Mouse (Mus musculus): Measurements from ENCODE around the gene Arid5a. TPM values are rescaled to one million over a fixed set of nuclear protein-coding genes. Genes with fewer than 3 reads are reported as not detected.
A peak's percentile ranks its signal among the peaks of the same experiment; 100 is the strongest.

The Arid5a gene
- polyA plus RNA-seq, 1 experiment from 2014 or later, result 2.9 TPM

GRCm38 (mm10) chr1:36299126-36299525 lies 8.4 kb upstream of the Arid5a start:
- 0 out of 2 replicates have a peak, but pooled peaks cover 5% of the 10 kb centered on the region for H3K27me3 ChIP-seq (ENCODE audit: control insufficient read depth, insufficient read depth, low read length)
- H3K36me3 ChIP-seq (ENCODE audit: control insufficient read depth, insufficient read depth, low read length), result no peaks in the 10 kb centered on the region
- 41% methylated on average over 13 of the region's 13 CpGs for WGBS

GRCm38 (mm10) chr1:36299676-36300075 lies 7.9 kb upstream of the Arid5a start:
- Histone ChIP-seq H3K9ac (replicated peaks; ENCODE audit: low read depth, low read length) (no peak overlapping the region), H3K4me1 (ENCODE audit: control insufficient read depth, insufficient read depth, low read length) (peaks cover 3% of the 10 kb centered on the region; the same call in 1 of the 2 replicates), H3K9me3 (ENCODE audit: control insufficient read depth, low read depth, low read length) (no peaks in the 10 kb centered on the region), H3K4me2 (replicated peaks; ENCODE audit: low read depth, low read length) (no peak overlapping the region), H3K36me3 (ENCODE audit: control insufficient read depth, insufficient read depth, low read length) (no peaks in the 10 kb centered on the region), H3K4me3 (ENCODE audit: low read depth, low read length) (no peak overlapping the region), H3K27me3 (ENCODE audit: control insufficient read depth, insufficient read depth, low read length) (0 out of 2 replicates have a peak, but pooled peaks cover 5% of the 10 kb centered on the region), H3K27ac (ENCODE audit: low read length) (no peak overlapping the region)
- WGBS, result 48% methylated on average over 2 of the region's 2 CpGs
- no peak for ATAC-seq (ENCODE audit: insufficient number of reproducible peaks, insufficient read depth, low FRiP score, low read depth)

More at GRCm38 (mm10) chr1:36299126-36299525, 8.4 kb upstream of the Arid5a start:
- Histone ChIP-seq H3K4me1 (ENCODE audit: control insufficient read depth, insufficient read depth, low read length) (peaks cover 3% of the 10 kb centered on the region; the same call in 1 of the 2 replicates), H3K9ac (replicated peaks; ENCODE audit: low read depth, low read length) (no peak overlapping the region), H3K4me2 (replicated peaks; ENCODE audit: low read depth, low read length) (no peak overlapping the region), H3K9me3 (ENCODE audit: control insufficient read depth, low read depth, low read length) (no peaks in the 10 kb centered on the region), H3K4me3 (ENCODE audit: low read depth, low read length) (no peak overlapping the region), H3K27ac (ENCODE audit: low read length) (no peak overlapping the region)
- ATAC-seq (ENCODE audit: insufficient number of reproducible peaks, insufficient read depth, low FRiP score, low read depth), result no peak

DNA sequence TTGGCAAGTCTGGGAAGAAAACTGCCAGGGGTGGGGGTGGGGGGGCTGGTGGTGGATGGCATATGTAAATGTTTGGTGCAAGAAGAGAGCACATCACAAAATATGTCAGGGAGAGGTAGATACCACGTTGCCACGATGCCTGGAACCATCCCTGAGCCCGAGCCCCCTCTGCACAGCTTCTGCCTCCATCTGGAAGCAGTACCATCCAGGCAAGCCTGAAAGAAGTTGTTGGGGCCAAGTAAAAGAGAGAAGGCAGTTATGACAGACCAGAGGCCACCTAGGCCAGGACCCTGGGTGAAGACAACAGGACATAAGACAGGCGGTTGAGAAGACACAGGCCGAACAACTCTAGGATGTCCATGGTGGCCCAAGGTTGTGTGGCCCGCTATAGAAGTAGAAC lies 7.0 kb upstream of the Arid5a start:
- no peak overlapping the region for H3K4me2 ChIP-seq (replicated peaks; ENCODE audit: low read depth, low read length)
- no peak overlapping the region for H3K27ac ChIP-seq (ENCODE audit: low read length)
- ATAC-seq (ENCODE audit: insufficient number of reproducible peaks, insufficient read depth, low FRiP score, low read depth), result no peak
- H3K9me3 ChIP-seq (ENCODE audit: control insufficient read depth, low read depth, low read length), result no peaks in the 10 kb centered on the region
- H3K27me3 ChIP-seq (ENCODE audit: control insufficient read depth, insufficient read depth, low read length), result 0 out of 2 replicates have a peak, but pooled peaks cover 5% of the 10 kb centered on the region
- H3K9ac ChIP-seq (replicated peaks; ENCODE audit: low read depth, low read length), result no peak overlapping the region
- H3K4me3 ChIP-seq (ENCODE audit: low read depth, low read length), result no peak overlapping the region
- H3K4me1 ChIP-seq (ENCODE audit: control insufficient read depth, insufficient read depth, low read length), result peaks cover 3% of the 10 kb centered on the region; the same call in 1 of the 2 replicates
- WGBS, result 86% methylated on average over 6 of the region's 6 CpGs
- H3K36me3 ChIP-seq (ENCODE audit: control insufficient read depth, insufficient read depth, low read length), result no peaks in the 10 kb centered on the region

DNA sequence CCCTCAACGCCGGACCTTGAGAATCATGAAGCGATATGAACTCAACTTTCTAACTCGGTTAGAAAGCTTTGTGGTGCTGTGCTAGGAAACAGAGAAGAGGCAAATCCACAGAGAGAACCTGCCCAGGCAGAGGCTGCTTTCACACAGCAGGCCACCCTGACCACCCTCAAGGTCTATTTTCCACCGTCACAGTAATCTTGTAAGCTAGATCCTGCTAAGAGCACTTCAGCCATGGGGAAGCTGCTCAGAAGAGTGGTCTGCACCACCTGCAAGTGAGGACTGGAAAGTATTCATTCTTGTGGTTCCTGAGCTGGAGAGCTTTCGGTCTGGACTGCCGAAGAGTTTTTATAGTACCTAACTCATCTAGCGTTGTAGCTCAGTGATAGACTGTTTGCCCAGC lies 5.3 kb upstream of the Arid5a start:
- Histone ChIP-seq H3K4me1 (ENCODE audit: control insufficient read depth, insufficient read depth, low read length) (peaks cover 3% of the 10 kb centered on the region; the same call in 1 of the 2 replicates), H3K4me3 (ENCODE audit: low read depth, low read length) (no peak overlapping the region), H3K4me2 (replicated peaks; ENCODE audit: low read depth, low read length) (no peak overlapping the region), H3K27ac (ENCODE audit: low read length) (no peak overlapping the region), H3K36me3 (ENCODE audit: control insufficient read depth, insufficient read depth, low read length) (no peaks in the 10 kb centered on the region), H3K9ac (replicated peaks; ENCODE audit: low read depth, low read length) (no peak overlapping the region), H3K27me3 (ENCODE audit: control insufficient read depth, insufficient read depth, low read length) (0 out of 2 replicates have a peak, but pooled peaks cover 5% of the 10 kb centered on the region), H3K9me3 (ENCODE audit: control insufficient read depth, low read depth, low read length) (no peaks in the 10 kb centered on the region)
- no peak for ATAC-seq (ENCODE audit: insufficient number of reproducible peaks, insufficient read depth, low FRiP score, low read depth)
- WGBS, result 88% methylated on average over 8 of the region's 8 CpGs

DNA sequence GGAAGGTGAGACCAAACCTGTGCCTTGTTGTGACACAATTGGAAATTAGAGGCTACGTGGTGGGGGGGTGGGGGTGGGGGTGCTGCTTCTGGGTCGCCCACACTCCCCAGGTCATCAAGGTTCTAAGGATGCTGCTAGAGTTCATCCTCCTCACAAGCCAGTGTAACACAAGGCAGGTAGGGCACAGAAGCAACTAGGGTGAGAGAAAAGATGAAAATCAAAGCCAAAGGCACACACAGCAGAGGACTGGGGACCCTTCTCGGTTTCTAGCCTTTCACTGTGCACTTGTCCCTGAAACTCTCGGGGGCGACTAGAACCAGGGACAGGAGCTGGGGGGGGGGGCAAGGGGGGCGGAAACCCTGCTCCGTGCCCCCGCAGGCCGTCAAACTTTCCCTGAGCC lies 4.6 kb upstream of the Arid5a start:
- Histone ChIP-seq H3K4me3 (ENCODE audit: low read depth, low read length) (peak overlapping the region; percentile 28), H3K4me1 (ENCODE audit: control insufficient read depth, insufficient read depth, low read length) (peaks cover 3% of the 10 kb centered on the region; the same call in 1 of the 2 replicates), H3K9ac (replicated peaks; ENCODE audit: low read depth, low read length) (no peak overlapping the region), H3K36me3 (ENCODE audit: control insufficient read depth, insufficient read depth, low read length) (no peaks in the 10 kb centered on the region), H3K4me2 (replicated peaks; ENCODE audit: low read depth, low read length) (peak overlapping the region; percentile 66), H3K9me3 (ENCODE audit: control insufficient read depth, low read depth, low read length) (no peaks in the 10 kb centered on the region), H3K27ac (ENCODE audit: low read length) (no peak overlapping the region), H3K27me3 (ENCODE audit: control insufficient read depth, insufficient read depth, low read length) (0 out of 2 replicates have a peak, but pooled peaks cover 5% of the 10 kb centered on the region)
- 10% methylated on average over 9 of the region's 9 CpGs for whole genome bisulfite sequencing
- ATAC-seq (ENCODE audit: insufficient number of reproducible peaks, insufficient read depth, low FRiP score, low read depth), result no peak

GRCm38 (mm10) chr1:36303381-36304320 lies 3.9 kb upstream of the Arid5a start:
- 9% methylated on average over 30 of the region's 30 CpGs for WGBS
- H3K27me3 ChIP-seq (ENCODE audit: control insufficient read depth, insufficient read depth, low read length), result 0 out of 2 replicates have a peak, but pooled peaks cover 5% of the 10 kb centered on the region
- H3K4me3 ChIP-seq (ENCODE audit: low read depth, low read length), result peak overlapping the region; percentile 28
- no peaks in the 10 kb centered on the region for H3K9me3 ChIP-seq (ENCODE audit: control insufficient read depth, low read depth, low read length)
- H3K4me2 ChIP-seq (replicated peaks; ENCODE audit: low read depth, low read length), result peak overlapping the region; percentile 66
- ATAC-seq (ENCODE audit: insufficient number of reproducible peaks, insufficient read depth, low FRiP score, low read depth), result peak; percentile 57; the same call in 1 of the 2 replicates
- no peaks in the 10 kb centered on the region for H3K36me3 ChIP-seq (ENCODE audit: control insufficient read depth, insufficient read depth, low read length)
- no peak overlapping the region for H3K9ac ChIP-seq (replicated peaks; ENCODE audit: low read depth, low read length)
- H3K27ac ChIP-seq (ENCODE audit: low read length), result no peak overlapping the region
- peaks cover 9% of the 10 kb centered on the region for H3K4me1 ChIP-seq (ENCODE audit: control insufficient read depth, insufficient read depth, low read length)

DNA sequence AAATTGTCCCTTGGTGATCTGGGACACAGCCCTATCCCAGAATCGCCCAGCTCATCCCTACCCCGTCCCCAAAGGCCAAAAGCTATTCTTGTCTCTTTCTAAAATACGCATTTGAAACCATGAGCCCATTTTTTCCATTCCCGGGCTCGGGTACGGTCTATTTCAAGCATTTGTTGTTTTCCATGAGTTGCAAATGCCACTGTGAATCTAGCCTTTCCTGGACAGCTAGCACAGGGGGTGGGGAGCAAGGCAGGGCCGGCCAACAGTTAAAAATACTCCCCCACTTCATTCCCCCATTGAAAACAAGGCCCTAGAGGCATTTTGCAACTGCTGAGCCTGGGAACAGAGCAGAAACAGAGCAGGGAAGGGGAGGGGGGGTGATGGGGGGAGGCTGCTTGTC lies 2.8 kb upstream of the Arid5a start:
- Histone ChIP-seq H3K27me3 (ENCODE audit: control insufficient read depth, insufficient read depth, low read length) (0 out of 2 replicates have a peak, but pooled peaks cover 4% of the 10 kb centered on the region), H3K9ac (replicated peaks; ENCODE audit: low read depth, low read length) (no peak overlapping the region), H3K36me3 (ENCODE audit: control insufficient read depth, insufficient read depth, low read length) (no peaks in the 10 kb centered on the region), H3K4me3 (ENCODE audit: low read depth, low read length) (no peak overlapping the region), H3K9me3 (ENCODE audit: control insufficient read depth, low read depth, low read length) (no peaks in the 10 kb centered on the region), H3K4me1 (ENCODE audit: control insufficient read depth, insufficient read depth, low read length) (peaks cover 9% of the 10 kb centered on the region), H3K4me2 (replicated peaks; ENCODE audit: low read depth, low read length) (no peak overlapping the region), H3K27ac (ENCODE audit: low read length) (no peak overlapping the region)
- WGBS, result 70% methylated on average over 7 of the region's 7 CpGs
- ATAC-seq (ENCODE audit: insufficient number of reproducible peaks, insufficient read depth, low FRiP score, low read depth), result no peak

DNA sequence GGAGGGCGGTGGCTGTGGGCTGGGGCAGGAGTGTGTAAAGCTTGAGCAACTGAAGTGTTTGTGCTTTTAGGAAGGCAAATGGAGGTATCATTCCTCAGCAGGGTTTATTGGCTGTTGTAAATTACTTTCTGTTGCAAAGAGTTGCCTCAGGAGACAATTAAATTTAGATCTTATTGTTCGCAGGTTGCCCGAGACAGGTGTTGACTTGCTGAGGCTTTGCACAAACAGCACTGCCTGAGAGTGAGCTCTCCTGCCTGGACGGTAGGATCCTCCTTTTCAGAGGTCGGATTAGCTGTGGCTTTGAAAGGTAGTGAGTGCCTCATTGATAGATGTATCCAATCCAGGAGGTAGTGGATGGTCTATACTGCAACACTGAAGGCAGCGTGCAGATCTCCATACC lies 1.4 kb upstream of the Arid5a start:
- 73% methylated on average over 6 of the region's 6 CpGs for WGBS

More for the DNA sequence above, 1.4 kb upstream of the Arid5a start:
- Histone ChIP-seq H3K9ac (replicated peaks; ENCODE audit: low read depth, low read length) (no peak overlapping the region), H3K36me3 (ENCODE audit: control insufficient read depth, insufficient read depth, low read length) (no peaks in the 10 kb centered on the region), H3K27ac (ENCODE audit: low read length) (no peak overlapping the region), H3K27me3 (ENCODE audit: control insufficient read depth, insufficient read depth, low read length) (0 out of 2 replicates have a peak, but pooled peaks cover 3% of the 10 kb centered on the region), H3K9me3 (ENCODE audit: control insufficient read depth, low read depth, low read length) (no peaks in the 10 kb centered on the region), H3K4me1 (ENCODE audit: control insufficient read depth, insufficient read depth, low read length) (peaks cover 9% of the 10 kb centered on the region), H3K4me2 (replicated peaks; ENCODE audit: low read depth, low read length) (no peak overlapping the region), H3K4me3 (ENCODE audit: low read depth, low read length) (no peak overlapping the region)
- no peak for ATAC-seq (ENCODE audit: insufficient number of reproducible peaks, insufficient read depth, low FRiP score, low read depth)
